Mouse (Mus musculus): ENCODE measurements around the gene Maml3. TPM values are rescaled to one million over a fixed set of nuclear protein-coding genes. Genes with fewer than 3 reads are reported as not detected.

Maml3 gene
- polyA plus RNA-seq, 1 experiment, result 3.1 TPM

DNA sequence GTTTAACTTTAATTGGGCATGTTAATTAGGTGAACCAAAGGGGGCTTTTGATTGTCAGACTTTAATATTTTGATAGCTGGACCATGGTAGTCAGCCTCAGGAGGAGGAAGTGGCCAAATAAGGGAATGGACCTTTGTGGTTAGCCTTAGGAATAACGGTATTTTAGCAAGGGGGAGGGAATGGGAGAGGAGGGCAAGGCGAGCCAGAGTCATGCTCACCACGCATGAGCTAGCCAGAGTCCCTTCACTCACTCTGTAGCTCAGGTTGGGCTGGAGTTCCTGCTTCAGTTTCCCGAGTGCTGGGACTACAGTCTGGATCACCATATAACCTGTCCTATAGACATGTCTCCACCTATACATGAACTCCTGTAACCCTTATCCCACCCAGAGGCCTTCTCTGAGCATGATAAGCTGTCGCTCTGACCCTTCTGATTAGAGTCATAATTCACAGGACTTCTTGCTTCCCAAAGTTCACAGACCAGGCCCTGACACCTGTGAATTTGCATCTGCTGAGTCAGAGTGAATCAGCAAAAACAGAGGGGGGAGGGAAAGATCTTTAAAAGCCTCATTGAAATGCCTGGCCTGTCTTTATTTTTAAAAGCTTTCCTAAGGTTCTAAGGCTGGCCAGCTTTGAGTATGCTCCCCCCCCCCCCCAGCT lies 434.3 kb downstream of the Maml3 start:
- Histone ChIP-seq H3K4me3 (no peak overlapping the region), H3K27me3 (ENCODE audit: control insufficient read depth, insufficient read depth, insufficient read length) (no peaks in the 10 kb centered on the region), H3K4me2 (ENCODE audit: low read depth) (no peak overlapping the region), H3ac (ENCODE audit: control insufficient read depth, insufficient read length) (no peak overlapping the region), H3K79me2 (ENCODE audit: control insufficient read depth, insufficient read depth) (no peaks in the 10 kb centered on the region), H3K36me3 (ENCODE audit: control insufficient read depth, insufficient read depth) (no peaks in the 10 kb centered on the region)
- TF ChIP-seq TCF12 (IDR thresholded peaks at IDR 0.05; ENCODE audit: insufficient read depth, poor library complexity, severe bottlenecking) (no peak), SRF (IDR thresholded peaks at IDR 0.05; ENCODE audit: control insufficient read depth, insufficient read length, low read depth) (peak; percentile 77)

DNA sequence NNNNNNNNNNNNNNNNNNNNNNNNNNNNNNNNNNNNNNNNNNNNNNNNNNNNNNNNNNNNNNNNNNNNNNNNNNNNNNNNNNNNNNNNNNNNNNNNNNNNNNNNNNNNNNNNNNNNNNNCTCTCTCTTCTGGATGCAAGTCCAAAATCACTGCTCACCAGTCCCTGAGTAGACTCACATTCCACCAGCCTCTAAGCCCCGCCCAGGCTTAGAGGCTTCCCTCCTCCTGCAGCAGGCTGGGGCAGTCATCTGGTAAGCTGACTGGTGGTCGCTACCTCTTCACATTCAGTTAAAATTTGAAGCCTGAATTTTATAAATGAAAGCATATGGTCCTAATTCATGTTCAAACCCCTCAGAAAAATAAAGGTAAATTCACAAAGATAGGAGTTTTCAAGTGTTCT lies 436.3 kb downstream of the Maml3 start:
- no peak for TF ChIP-seq E2F4 (IDR thresholded peaks at IDR 0.05; ENCODE audit: insufficient read depth)
- H3K36me3 ChIP-seq (ENCODE audit: control insufficient read depth, insufficient read depth), result no peaks in the 10 kb centered on the region
- no peak overlapping the region for H3K4me2 ChIP-seq (ENCODE audit: low read depth)
- no peak overlapping the region for H3K4me3 ChIP-seq
- H3K27me3 ChIP-seq (ENCODE audit: control insufficient read depth, insufficient read depth, insufficient read length), result no peaks in the 10 kb centered on the region
- H3ac ChIP-seq (ENCODE audit: control insufficient read depth, insufficient read length), result no peak overlapping the region
- H3K79me2 ChIP-seq (ENCODE audit: control insufficient read depth, insufficient read depth), result no peaks in the 10 kb centered on the region

DNA sequence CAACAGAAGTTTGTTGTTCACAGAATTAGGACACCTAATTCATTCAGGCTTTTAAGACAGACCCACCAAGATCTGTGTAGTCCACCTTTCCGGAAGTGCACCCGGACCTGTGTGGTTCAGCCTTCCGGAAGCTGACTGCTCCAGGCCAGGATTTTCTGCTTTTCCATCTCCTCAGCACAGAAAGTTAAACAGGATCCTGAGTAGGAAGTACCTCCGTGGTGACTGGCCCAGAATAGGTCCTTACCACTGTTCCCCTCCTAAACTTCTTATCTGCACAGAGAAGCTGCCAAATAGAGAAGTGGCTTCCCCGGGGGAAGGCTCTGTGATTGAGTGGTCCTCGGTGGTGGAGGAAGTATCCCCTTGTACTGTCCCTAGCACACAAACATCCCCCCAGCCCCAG lies 442.3 kb downstream of the Maml3 start:
- H3K79me2 ChIP-seq (ENCODE audit: control insufficient read depth, insufficient read depth), result no peaks in the 10 kb centered on the region
- no peak overlapping the region for H3K4me2 ChIP-seq (ENCODE audit: low read depth)
- H3K4me3 ChIP-seq, result no peak overlapping the region
- no peaks in the 10 kb centered on the region for H3K36me3 ChIP-seq (ENCODE audit: control insufficient read depth, insufficient read depth)
- H3ac ChIP-seq (ENCODE audit: control insufficient read depth, insufficient read length), result no peak overlapping the region
- no peaks in the 10 kb centered on the region for H3K27me3 ChIP-seq (ENCODE audit: control insufficient read depth, insufficient read depth, insufficient read length)
- TF ChIP-seq SRF (IDR thresholded peaks at IDR 0.05; ENCODE audit: control insufficient read depth, insufficient read length, low read depth) (no peak), MYOD1 (IDR thresholded peaks at IDR 0.05; ENCODE audit: control insufficient read depth in 1 of 3, insufficient read length in 2 of 3, low read depth in 2 of 3) (no peak), CEBPB (IDR thresholded peaks at IDR 0.05; ENCODE audit: insufficient read depth, poor library complexity, severe bottlenecking) (no peak), E2F4 (IDR thresholded peaks at IDR 0.05; ENCODE audit: insufficient read depth) (no peak), USF1 (IDR thresholded peaks at IDR 0.05; ENCODE audit: low read depth) (no peak), MYOG (IDR thresholded peaks at IDR 0.05; ENCODE audit: control insufficient read depth in 1 of 3, insufficient read depth in 1 of 3, insufficient read length in 2 of 3, low read depth in 2 of 3) (no peak), REST (IDR thresholded peaks at IDR 0.05; ENCODE audit: insufficient read depth, insufficient read length) (no peak)

DNA sequence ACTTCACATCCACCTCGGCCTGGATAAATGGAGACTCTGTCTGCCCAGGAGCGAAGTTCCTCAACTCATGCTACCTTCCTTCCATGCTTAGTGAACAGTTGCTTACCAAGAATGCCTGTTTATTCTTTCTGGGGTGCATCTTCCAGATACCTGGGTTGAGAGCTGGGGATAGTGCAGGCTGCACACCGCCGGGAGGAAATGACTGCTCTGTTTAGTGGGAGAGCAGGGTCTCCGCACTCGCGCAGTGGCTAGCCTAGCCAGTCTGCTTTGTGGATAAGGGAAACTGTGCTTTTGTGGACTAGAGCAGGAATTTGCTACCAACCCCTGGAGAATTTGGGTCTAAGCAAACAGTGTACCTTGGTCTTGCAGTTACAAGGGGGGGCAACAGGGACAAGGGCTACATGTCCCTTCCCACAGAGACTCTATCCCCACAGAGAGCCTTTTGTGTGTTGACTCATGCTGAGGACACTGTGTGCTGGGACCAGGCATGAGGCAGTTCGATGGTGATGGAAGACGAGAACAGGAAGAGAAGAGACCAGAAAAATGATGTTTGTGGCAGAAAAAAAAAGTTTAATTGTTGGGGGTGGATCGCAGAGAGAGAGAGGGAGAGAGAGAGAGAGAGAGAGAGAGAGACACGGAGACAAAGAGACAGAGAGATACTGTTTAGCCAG lies 442.9 kb downstream of the Maml3 start:
- H3K4me2 ChIP-seq (ENCODE audit: low read depth), result peak overlapping the region; percentile 50
- H3K27me3 ChIP-seq (ENCODE audit: control insufficient read depth, insufficient read depth, insufficient read length), result no peaks in the 10 kb centered on the region
- no peak overlapping the region for H3K4me3 ChIP-seq
- no peak overlapping the region for H3ac ChIP-seq (ENCODE audit: control insufficient read depth, insufficient read length)
- no peaks in the 10 kb centered on the region for H3K36me3 ChIP-seq (ENCODE audit: control insufficient read depth, insufficient read depth)
- TF ChIP-seq TCF12 (IDR thresholded peaks at IDR 0.05; ENCODE audit: insufficient read depth, poor library complexity, severe bottlenecking) (no peak), SRF (IDR thresholded peaks at IDR 0.05; ENCODE audit: control insufficient read depth, insufficient read length, low read depth) (no peak), POLR2A (IDR thresholded peaks at IDR 0.05; ENCODE audit: insufficient read length, low read depth) (no peak), MYOG (IDR thresholded peaks at IDR 0.05; ENCODE audit: control insufficient read depth in 1 of 3, insufficient read depth in 1 of 3, insufficient read length in 2 of 3, low read depth in 2 of 3) (no peak), USF1 (IDR thresholded peaks at IDR 0.05; ENCODE audit: low read depth) (no peak), MYOD1 (IDR thresholded peaks at IDR 0.05; ENCODE audit: control insufficient read depth in 1 of 3, insufficient read length in 2 of 3, low read depth in 2 of 3) (no peak), CEBPB (IDR thresholded peaks at IDR 0.05; ENCODE audit: insufficient read depth, poor library complexity, severe bottlenecking) (no peak), TCF3 (IDR thresholded peaks at IDR 0.05; ENCODE audit: insufficient read length, low read depth) (no peak), POLR2AphosphoS2 (IDR thresholded peaks at IDR 0.05; ENCODE audit: insufficient read length, low read depth) (no peak), MAX (IDR thresholded peaks at IDR 0.05; ENCODE audit: low read depth) (no peak), E2F4 (IDR thresholded peaks at IDR 0.05; ENCODE audit: insufficient read depth) (no peak), REST (IDR thresholded peaks at IDR 0.05; ENCODE audit: insufficient read depth, insufficient read length) (no peak)
- no peaks in the 10 kb centered on the region for H3K79me2 ChIP-seq (ENCODE audit: control insufficient read depth, insufficient read depth)

DNA sequence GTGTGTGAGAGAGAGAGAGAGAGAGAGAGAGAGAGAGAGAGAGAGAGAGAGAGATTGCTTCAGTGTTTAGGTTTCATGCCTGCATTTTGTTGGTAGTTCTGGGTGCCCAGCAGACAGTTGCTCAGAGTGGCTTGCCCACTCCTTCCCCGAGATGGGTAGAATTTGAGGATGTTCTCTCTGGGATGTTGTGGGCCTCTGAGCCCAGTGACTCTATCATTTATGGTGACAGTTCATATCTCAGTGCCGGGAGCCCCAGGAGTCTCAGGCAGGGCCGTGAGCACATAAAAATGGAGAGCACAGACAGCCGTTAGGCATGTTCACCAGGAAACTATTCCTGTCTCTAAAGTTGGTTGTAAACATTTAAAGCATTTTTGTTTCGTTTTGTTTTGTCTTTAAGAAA lies 443.5 kb downstream of the Maml3 start:
- TF ChIP-seq MYOD1 (IDR thresholded peaks at IDR 0.05; ENCODE audit: control insufficient read depth in 1 of 3, insufficient read length in 2 of 3, low read depth in 2 of 3), result no peak
- no peak for TF ChIP-seq MAX (IDR thresholded peaks at IDR 0.05; ENCODE audit: low read depth)
- no peaks in the 10 kb centered on the region for H3K36me3 ChIP-seq (ENCODE audit: control insufficient read depth, insufficient read depth)
- peak overlapping the region; percentile 50 for H3K4me2 ChIP-seq (ENCODE audit: low read depth)
- H3K79me2 ChIP-seq (ENCODE audit: control insufficient read depth, insufficient read depth), result no peaks in the 10 kb centered on the region
- no peak overlapping the region for H3ac ChIP-seq (ENCODE audit: control insufficient read depth, insufficient read length)
- H3K27me3 ChIP-seq (ENCODE audit: control insufficient read depth, insufficient read depth, insufficient read length), result no peaks in the 10 kb centered on the region
- H3K4me3 ChIP-seq, result no peak overlapping the region

All from myocyte (in vitro differentiated cells).